Mouse (Mus musculus) embryonic fibroblast, embryonic 13.5 days (primary cell): ENCODE measurements around the gene Cox6b1. TPM values are rescaled to one million over a fixed set of nuclear protein-coding genes. Genes with fewer than 3 reads are reported as not detected.

ENCODE experiments used
- H3K27ac ChIP-seq: 2 replicates; pipeline ENCODE4 v1.5.1; 2012; ENCODE audit warnings: low read length, control low read depth, inconsistent platforms; ENCODE audit not compliant: insufficient read depth
- H3K4me1 ChIP-seq: 2 replicates; pipeline ENCODE4 v1.6.1; 2011; ENCODE audit warnings: low read length; ENCODE audit not compliant: control insufficient read depth, insufficient read depth
- H3K4me3 ChIP-seq: 2 replicates; pipeline ENCODE4 v1.5.1; 2011; ENCODE audit warnings: mild to moderate bottlenecking, control low read depth, low read length; ENCODE audit not compliant: insufficient read depth
- CTCF ChIP-seq: IDR thresholded peaks from 2 replicates; pipeline ENCODE4 v1.5.1; 2011; ENCODE audit warnings: mild to moderate bottlenecking, control low read depth, low read length, moderate library complexity, borderline replicate concordance; ENCODE audit not compliant: insufficient read depth
- POLR2A ChIP-seq: IDR thresholded peaks from 2 replicates; pipeline ENCODE4 v1.6.1; 2011; ENCODE audit warnings: low read depth, mild to moderate bottlenecking, control low read depth, low read length, moderate library complexity
- polyA plus RNA-seq: library from polyadenylated mRNA; stranded (reverse); fragments of >200 nt; gene quantifications from 2 replicates; pipeline ENCODE4 v1.2.4, GENCODE M21; 2011; ENCODE audit warnings: low read depth; ENCODE audit not compliant: missing spikeins, insufficient read length

The Cox6b1 gene
- polyA plus RNA-seq, 1 experiment = 557 TPM

DNA sequence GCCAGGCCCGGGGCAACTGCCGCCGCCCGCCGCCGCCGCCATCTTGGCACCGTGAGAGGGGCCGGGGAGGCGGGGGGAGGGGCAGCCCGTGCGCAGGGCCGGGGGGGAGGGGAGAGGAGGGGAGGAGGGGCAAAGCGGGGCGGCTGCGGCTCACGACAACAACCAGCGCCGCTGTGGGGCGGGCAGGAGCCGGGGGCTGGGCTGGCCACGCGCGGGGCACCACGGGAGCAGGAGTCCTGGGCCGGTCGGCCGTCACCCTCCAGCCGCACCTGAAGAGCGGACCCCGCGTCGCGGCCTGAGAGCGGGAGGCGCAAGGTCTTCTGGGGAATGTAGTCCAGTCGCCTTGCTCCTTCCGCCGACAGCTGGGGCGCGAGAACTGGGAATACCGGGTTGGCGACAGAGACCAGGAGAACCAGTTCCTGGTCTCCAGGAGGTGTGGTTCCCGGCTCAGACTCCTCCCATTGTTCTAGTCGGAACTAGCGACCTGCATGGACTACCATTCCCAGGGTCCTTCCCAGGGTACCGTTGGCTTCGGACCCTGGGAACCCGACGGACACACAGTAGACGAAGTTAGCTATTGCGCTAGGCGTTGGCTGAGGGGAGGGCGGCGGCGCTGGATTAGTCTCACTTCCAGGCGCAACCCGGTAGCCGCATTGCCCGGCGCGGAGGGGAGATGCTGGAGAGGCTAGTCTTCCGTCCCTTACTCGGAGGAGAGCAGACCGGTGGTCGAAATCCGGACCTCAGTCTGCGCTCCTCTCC is 37.1 kb downstream of the Cox6b1 start, which contains the start of gene Kmt2b:
TSS of gene Kmt2b (minus strand) at position 51 of the 759 bp plus-strand sequence.
- Histone ChIP-seq H3K4me1 (peaks cover 5% of the 10 kb centered on the region; the same call in 1 of the 2 replicates), H3K27ac (peak within 1 kb of the TSS; percentile 66), H3K4me3 (peak within 1 kb of the TSS; percentile 94)
- TF ChIP-seq POLR2A (peak; percentile 89), CTCF (no peak)

DNA sequence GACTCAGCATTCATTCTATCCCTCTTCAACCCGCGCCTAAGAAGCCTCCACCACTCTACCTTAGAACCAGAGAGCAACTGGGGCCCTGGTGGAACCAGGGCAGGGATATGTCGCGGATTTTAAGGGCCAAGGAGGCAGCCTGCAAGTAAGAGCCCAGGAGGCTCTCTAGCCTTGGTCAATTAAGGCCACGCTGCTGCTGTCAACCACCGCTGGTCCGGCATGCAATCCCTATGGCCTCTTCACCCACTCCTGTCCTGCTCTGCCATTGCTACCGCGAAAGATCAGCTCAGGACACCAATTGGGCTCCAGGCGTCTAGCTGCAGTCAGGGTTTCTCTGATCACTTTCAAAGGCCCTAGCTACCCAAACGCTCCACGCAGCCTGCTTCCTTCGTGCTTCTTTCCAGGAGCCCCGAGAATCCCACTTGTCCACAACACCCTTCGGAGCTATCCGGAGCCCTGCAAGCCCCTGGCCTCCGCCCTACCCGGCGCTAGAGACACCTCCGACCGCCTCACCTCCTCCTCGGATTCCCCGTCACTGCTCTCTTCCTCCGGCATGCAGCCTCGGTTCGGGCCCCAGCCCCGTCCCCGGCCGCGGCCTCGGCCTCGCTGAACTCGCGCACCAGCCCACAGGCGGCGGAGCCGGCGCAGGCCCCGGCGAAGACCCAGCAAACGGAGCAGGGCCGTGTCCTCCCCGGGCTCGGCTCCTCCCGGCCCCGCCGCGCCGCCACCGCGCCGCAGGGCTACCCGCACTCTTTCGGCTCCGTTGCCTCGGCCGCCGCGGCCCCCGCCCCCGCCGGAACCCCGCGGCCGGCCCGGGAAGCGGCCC is 37.9 kb downstream of the Cox6b1 start:
- Histone ChIP-seq H3K4me3 (peak overlapping the region; percentile 94), H3K4me1 (peaks cover 5% of the 10 kb centered on the region; the same call in 1 of the 2 replicates), H3K27ac (peak overlapping the region; percentile 66)
- TF ChIP-seq CTCF (no peak), POLR2A (no peak)

DNA sequence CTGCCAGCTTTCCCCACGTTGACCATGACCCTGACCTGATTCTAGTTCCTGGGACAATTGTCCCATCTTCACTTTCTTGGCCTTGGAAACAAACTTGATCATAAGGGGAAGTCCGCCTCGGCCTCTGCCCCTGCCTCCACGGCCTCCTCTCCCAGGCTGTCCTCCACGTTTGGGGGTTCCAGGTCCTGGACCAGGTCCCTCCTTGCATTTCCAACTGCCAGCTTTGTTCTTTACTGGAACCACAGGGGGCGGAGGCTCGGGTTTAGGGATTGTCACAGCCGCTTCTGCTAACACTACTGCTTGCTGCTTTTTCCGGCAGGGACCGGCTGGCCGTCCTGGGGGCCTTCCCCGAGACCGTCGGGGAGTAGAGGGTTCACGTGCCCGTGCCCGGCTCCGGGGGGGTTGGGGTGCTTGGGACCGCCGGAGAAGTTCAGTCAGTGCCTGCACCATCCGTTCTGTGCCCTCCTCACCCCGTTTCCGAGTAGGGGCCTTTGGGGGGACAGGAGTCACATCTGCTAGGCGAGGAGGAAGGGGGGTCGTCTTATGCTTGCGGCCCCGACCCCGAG is 39.4 kb downstream of the Cox6b1 start:
- Histone ChIP-seq H3K4me1 (peaks cover 5% of the 10 kb centered on the region; the same call in 1 of the 2 replicates), H3K27ac (no peak overlapping the region), H3K4me3 (peak overlapping the region; percentile 94)
- TF ChIP-seq POLR2A (no peak), CTCF (no peak)

DNA sequence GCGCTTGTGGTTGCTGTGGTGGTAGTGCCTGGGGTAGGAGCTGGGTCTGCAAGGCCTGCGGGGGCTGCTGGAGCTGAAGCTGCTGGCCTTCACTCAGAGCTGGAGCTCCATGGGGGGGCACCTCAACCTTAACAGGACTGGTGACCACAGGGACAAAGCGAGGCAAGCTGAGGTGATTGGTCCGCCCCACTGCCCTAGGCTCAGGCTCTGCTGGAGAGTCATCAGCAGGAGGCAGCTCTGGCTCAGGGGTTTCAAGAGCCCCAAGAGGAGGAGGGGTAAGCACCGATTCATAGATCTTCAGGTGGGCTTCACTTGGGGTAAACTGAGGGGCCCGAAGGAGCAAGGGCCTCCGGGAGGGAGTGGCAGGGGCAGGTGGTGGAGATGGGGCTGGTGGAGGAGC is 40.8 kb downstream of the Cox6b1 start:
- TF ChIP-seq POLR2A (no peak), CTCF (no peak)
- H3K4me1 ChIP-seq = peaks cover 5% of the 10 kb centered on the region; the same call in 1 of the 2 replicates
- no peak overlapping the region for H3K27ac ChIP-seq
- no peak overlapping the region for H3K4me3 ChIP-seq

DNA sequence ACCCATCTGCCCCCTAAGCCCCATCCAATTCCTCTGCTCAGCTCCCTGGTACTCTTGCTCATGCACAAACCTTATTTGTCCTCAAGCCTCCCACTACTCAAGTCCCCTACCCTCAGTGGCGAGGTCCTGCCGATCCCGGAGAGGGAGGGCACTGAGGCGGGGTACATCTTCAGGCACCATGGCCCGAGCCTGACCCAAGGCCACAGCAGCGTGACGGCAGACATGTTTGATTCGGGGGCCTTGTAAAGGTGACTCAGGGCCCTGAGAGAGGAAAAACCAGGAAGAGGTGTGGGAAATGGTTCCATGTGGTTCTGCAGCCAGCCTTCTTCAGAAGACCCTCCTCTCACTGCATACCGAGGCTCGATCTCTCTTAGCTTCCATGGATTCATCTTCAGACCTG is 41.6 kb downstream of the Cox6b1 start:
- H3K4me1 ChIP-seq = peaks cover 5% of the 10 kb centered on the region; the same call in 1 of the 2 replicates
- H3K4me3 ChIP-seq = no peak overlapping the region
- TF ChIP-seq POLR2A = no peak
- no peak for TF ChIP-seq CTCF
- H3K27ac ChIP-seq = no peak overlapping the region

DNA sequence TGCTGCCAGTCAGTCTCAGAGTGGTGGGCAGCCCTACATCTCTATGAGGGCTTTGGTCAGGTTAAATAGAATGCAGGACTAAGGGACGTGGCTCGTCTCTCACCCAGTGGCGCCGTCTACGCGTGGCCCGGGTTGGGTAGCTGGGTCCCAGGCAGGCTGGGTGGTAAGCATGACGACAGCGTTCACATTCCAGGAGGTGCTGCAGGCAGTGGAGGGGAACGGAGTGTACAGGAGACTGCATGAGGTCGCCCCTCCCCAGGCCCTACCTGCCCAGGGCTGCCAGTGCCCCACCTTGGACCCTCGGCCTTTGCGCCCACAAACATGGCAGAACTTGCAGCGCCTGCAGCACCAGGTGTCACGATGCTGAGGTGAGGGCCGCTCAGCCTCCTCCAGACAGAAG is 44.4 kb downstream of the Cox6b1 start:
- H3K4me3 ChIP-seq = no peak overlapping the region
- no peaks in the 10 kb centered on the region for H3K4me1 ChIP-seq
- TF ChIP-seq POLR2A (no peak), CTCF (no peak)
- no peak overlapping the region for H3K27ac ChIP-seq

DNA sequence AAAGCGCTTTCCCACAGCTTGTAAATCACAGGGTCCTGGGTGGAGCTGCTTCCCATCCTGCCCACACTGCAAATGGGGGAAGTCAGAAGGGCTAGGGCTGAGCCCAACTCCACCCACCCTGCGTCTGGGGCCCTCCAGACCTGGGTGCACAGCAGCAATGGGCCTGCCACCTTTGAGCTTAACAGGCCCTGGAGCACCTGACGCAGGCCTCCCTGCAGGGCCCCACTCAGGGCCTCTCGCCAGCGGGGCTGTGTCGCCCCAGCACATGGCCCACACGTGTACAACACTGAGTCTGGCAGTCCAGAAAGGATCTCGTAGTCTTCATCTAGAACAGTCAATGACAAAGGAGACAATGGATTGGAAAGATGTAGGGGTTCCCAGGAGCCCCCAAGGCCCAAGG is 46.0 kb downstream of the Cox6b1 start:
- H3K4me3 ChIP-seq = no peak overlapping the region

DNA sequence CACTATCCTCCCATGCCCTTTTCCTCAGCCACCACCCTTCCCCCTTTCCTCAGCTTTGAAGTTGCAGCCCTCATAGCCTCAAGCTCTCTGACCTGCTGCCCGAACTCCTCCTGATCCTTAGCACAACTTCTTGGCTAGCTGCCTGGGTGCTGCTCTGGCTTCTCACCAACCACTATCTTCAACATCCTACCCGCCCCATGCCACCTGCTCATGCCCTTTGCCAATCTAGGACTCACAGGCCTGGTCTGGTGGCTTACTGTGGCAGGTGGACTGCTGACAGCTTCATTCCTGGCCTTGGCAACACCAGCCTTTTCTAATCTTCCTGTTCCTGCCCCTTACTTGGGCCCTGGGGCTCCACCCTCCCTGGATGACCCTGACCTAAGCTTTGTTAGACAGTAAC is 53.0 kb downstream of the Cox6b1 start:
- Histone ChIP-seq H3K4me1 (no peaks in the 10 kb centered on the region), H3K27ac (no peak overlapping the region), H3K4me3 (no peak overlapping the region)
- TF ChIP-seq POLR2A (no peak), CTCF (no peak)

More for the DNA sequence above, 46.0 kb downstream of the Cox6b1 start:
- Histone ChIP-seq H3K27ac (no peak overlapping the region), H3K4me1 (no peaks in the 10 kb centered on the region)
- TF ChIP-seq CTCF = no peak
- TF ChIP-seq POLR2A = no peak

DNA sequence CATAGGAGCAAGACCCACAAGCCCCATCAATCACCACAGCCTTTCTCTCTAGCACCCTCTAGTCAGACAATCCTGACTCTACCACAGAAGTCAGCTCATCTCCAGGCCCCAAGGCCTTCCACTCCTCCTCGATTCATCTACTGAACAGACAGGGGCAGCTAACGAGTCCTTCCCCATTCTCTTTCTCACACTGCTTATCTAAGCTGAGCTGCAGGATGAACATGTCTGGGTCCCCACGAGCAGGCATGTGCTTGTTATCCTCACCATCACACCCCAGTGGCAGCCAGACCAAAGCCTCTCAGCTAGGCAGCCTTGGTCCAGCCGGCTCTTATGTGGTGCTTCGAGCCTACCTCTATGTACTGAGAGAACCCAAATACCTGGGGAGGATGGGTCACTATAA is 53.6 kb downstream of the Cox6b1 start:
- no peak overlapping the region for H3K4me3 ChIP-seq
- TF ChIP-seq POLR2A = no peak
- TF ChIP-seq CTCF = no peak
- H3K27ac ChIP-seq = no peak overlapping the region
- H3K4me1 ChIP-seq = no peaks in the 10 kb centered on the region
